8 mouse cellular contexts compared by ENCODE assay signal in genomic region chr15:84682206-84682605, GRCm38 (mm10). TPM values are rescaled to one million over a fixed set of nuclear protein-coding genes. Genes with fewer than 3 reads are reported as not detected.
DNase-seq lines count a peak whose midpoint lies in the region; ATAC-seq lines count a peak whose summit lies in the region.

No protein-coding gene starts in this region.

- 79% methylated on average over 3 of the region's 3 CpGs for WGBS in heart, embryonic 14.5 days
- WGBS in limb, embryonic 15.5 days = 68% methylated on average over 3 of the region's 3 CpGs

- no peaks in the 10 kb centered on the region for H3K27me3 ChIP-seq in heart, embryonic 14.5 days (ENCODE audit: control insufficient read depth, insufficient read depth, low read length)
- no peaks in the 10 kb centered on the region for H3K27me3 ChIP-seq in limb, embryonic 15.5 days

- H3K27ac ChIP-seq in heart, embryonic 14.5 days (replicated peaks in 1 of 2; ENCODE audit: control insufficient read depth in 1 of 2, insufficient read depth in 1 of 2, low read depth in 2 of 2, low read length in 2 of 2) = peak overlapping the region; percentile 42 to 71; a peak in 3 of 4 replicates
- peak overlapping the region; percentile 85 for H3K27ac ChIP-seq in limb, embryonic 15.5 days

- no peak for ATAC-seq in heart, embryonic 14.5 days (ENCODE audit: insufficient number of reproducible peaks, insufficient read depth, low FRiP score, low read depth)
- ATAC-seq in limb, embryonic 15.5 days (ENCODE audit: insufficient number of reproducible peaks, low FRiP score, low TSS enrichment, low read depth) = no peak
- no peak for ATAC-seq in cerebellum, adult (ENCODE audit: insufficient number of reproducible peaks, low FRiP score, low TSS enrichment)

- DNase-seq in heart, adult 11 months = no peak
- peak; percentile 46 for DNase-seq in thymus, postnatal 4 days
- DNase-seq in thymus, postnatal 14 days = no peak
- DNase-seq in urinary bladder, postnatal 36 days (ENCODE audit: low spot score in 2 of 2) = no peak
- no peak for DNase-seq in ovary, postnatal 14 days (ENCODE audit: low spot score)

- peak overlapping the region; percentile 81 for H3K9ac ChIP-seq in heart, embryonic 14.5 days (ENCODE audit: low read length)
- peak overlapping the region; percentile 79; the same call in 1 of the 2 replicates for H3K9ac ChIP-seq in limb, embryonic 15.5 days

- peak overlapping the region; percentile 91 for H3K4me2 ChIP-seq in heart, embryonic 14.5 days (ENCODE audit: low read length)
- peak overlapping the region; percentile 88 for H3K4me2 ChIP-seq in limb, embryonic 15.5 days

- H3K4me3 ChIP-seq in heart, embryonic 14.5 days (ENCODE audit: control insufficient read depth in 1 of 2, insufficient read depth in 1 of 2, low read depth in 1 of 2, low read length in 2 of 2) = peak overlapping the region; percentile 71 to 73
- H3K4me3 ChIP-seq in limb, embryonic 15.5 days = peak overlapping the region; percentile 81

- peaks cover 15 to 25% of the 10 kb centered on the region in 2 experiments for H3K4me1 ChIP-seq in heart, embryonic 14.5 days (ENCODE audit: control insufficient read depth in 2 of 2, insufficient read depth in 2 of 2, low read length in 2 of 2)
- H3K4me1 ChIP-seq in limb, embryonic 15.5 days = peaks cover 60% of the 10 kb centered on the region

- H3K36me3 ChIP-seq in heart, embryonic 14.5 days (ENCODE audit: control insufficient read depth, insufficient read depth, low read length) = no peaks in the 10 kb centered on the region
- H3K36me3 ChIP-seq in limb, embryonic 15.5 days = peaks cover under 1% of the 10 kb centered on the region

- no peaks in the 10 kb centered on the region for H3K9me3 ChIP-seq in heart, embryonic 14.5 days (ENCODE audit: control insufficient read depth, low read length)
- H3K9me3 ChIP-seq in limb, embryonic 15.5 days = no peaks in the 10 kb centered on the region

RNA-seq across cellular contexts. Expression of gene Prr5, which starts 12.8 kb away (rescaled TPM):
- polyA plus RNA-seq in heart, embryonic 14.5 days (2014; fragmentation: Nextera tagmentation; extraction: Ambion mirVana) = 11.2 and 15.1 TPM in 2 replicates
- polyA plus RNA-seq in limb, embryonic 15.5 days (2015; fragmentation: Nextera tagmentation; extraction: Ambion mirVana) = 34.5 and 36.3 TPM in 2 replicates

RNA-seq across cellular contexts. Expression of gene Arhgap8, which starts 37.6 kb away (rescaled TPM):
- polyA plus RNA-seq in heart, embryonic 14.5 days (2014; fragmentation: Nextera tagmentation; extraction: Ambion mirVana) = 3.2 and 3.8 TPM in 2 replicates
- polyA plus RNA-seq in limb, embryonic 15.5 days (2015; fragmentation: Nextera tagmentation; extraction: Ambion mirVana) = 6.1 and 6.6 TPM in 2 replicates
